Mouse (Mus musculus) lung, embryonic 14.5 days (tissue): ENCODE measurements around the gene Hoxa7. TPM values are rescaled to one million over a fixed set of nuclear protein-coding genes. Genes with fewer than 3 reads are reported as not detected.
A peak's percentile ranks its signal among the peaks of the same experiment; 100 is the strongest.

Source experiments
- ATAC-seq: fragments of 200-750 bp; cut with Nextera tagmentation; 2 replicates; pipeline ENCODE4 v1.8.0; 2017; ENCODE audit warnings: mild to moderate bottlenecking, moderate TSS enrichment, moderate library complexity; ENCODE audit not compliant: insufficient read depth
- DNase-seq: peaks from one replicate; pipeline ENCODE4 v3.0.0-alpha.2; 2015
- H3K27ac ChIP-seq: fragments of 300-500 bp; sonication (generic); 2 replicates; pipeline ENCODE4 v1.5.1; 2014; ENCODE audit warnings: low read depth, mild to moderate bottlenecking, moderate library complexity
- H3K27me3 ChIP-seq: fragments of 300-500 bp; sonication (generic); 2 replicates; pipeline ENCODE4 v1.6.1; 2014; ENCODE audit warnings: low read length, control low read depth; ENCODE audit not compliant: insufficient read depth
- H3K36me3 ChIP-seq: fragments of 300-500 bp; sonication (generic); 2 replicates; pipeline ENCODE4 v1.6.1; 2014; ENCODE audit warnings: control low read depth; ENCODE audit not compliant: insufficient read depth
- H3K4me1 ChIP-seq: fragments of 300-500 bp; sonication (generic); 2 replicates; pipeline ENCODE4 v1.6.1; 2014; ENCODE audit warnings: antibody characterized with exemption, control low read depth; ENCODE audit not compliant: insufficient read depth
- H3K4me2 ChIP-seq: fragments of 300-500 bp; sonication (generic); 2 replicates; pipeline ENCODE4 v1.6.1; 2014; ENCODE audit warnings: mild to moderate bottlenecking
- H3K4me3 ChIP-seq: fragments of 300-500 bp; sonication (generic); 2 replicates; pipeline ENCODE4 v1.5.1; 2014; ENCODE audit warnings: low read depth, low read length
- H3K9ac ChIP-seq: fragments of 300-500 bp; sonication (generic); 2 replicates; pipeline ENCODE4 v1.6.1; 2014
- H3K9me3 ChIP-seq: fragments of 300-500 bp; sonication (generic); 2 replicates; pipeline ENCODE4 v1.6.1; 2016; ENCODE audit warnings: low read depth, low read length, control low read depth
- CTCF ChIP-seq: IDR thresholded peaks from 2 replicates; pipeline ENCODE4 v1.5.1; 2016; ENCODE audit warnings: antibody characterized with exemption, low read depth
- WGBS: fragments of 180-500 bp; shearing (Covaris S2); extraction: QIAGEN DNeasy Blood & Tissue Kit; methylation state at CpG from one replicate; pipeline ENCODE4 v1.1.7; 2014; 5-methylcytosine and 5-hydroxymethylcytosine counted together
- polyA plus RNA-seq: library from polyadenylated mRNA; unstranded; fragments of >200 nt; fragmentation: Nextera tagmentation; extraction: Ambion mirVana; gene quantifications from 2 replicates; pipeline ENCODE4 v1.2.1, GENCODE M21; 2014

Gene Hoxa7
- polyA plus RNA-seq, 1 experiment from 2014 or later, result 5.8 TPM

DNA sequence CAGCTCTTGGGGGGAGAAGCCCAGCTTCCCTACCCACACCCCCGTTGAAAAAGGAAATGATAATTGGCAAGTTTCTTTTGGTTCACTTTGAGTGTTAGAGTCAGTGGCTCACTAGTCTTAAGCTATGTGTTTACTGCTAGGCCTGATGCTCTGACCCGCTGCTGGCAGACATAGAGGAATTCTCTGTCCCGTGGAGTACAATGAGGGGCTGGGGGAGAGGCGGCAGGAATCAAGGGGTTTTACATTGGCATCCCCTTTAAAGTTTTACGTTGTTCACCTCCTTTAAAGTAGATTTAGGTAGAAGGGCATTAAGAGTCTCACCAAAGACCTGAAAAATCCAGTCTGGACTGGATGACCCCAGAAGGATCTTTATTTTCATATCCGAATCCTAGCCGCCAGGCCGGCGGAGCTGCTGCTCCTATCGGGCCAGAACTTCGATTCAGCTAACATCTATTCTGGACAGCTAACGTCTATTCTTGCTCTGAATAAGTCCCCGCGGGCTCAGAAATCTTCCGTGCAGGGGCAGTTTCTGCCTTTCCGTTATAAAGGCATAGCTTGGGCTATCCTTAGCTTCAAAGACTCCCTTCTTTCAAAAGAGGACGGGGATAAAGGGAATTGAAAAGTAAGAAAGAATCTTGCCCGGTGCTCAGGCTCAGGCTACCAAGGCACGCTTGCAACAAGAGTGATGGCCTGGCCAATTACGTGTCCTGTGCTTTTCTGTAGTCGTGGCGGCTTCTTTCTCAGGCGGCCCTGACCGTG, 30.5 kb upstream of the Hoxa7 start:
- Histone ChIP-seq H3K9ac (no peak overlapping the region), H3K4me2 (no peak overlapping the region), H3K4me1 (no peaks in the 10 kb centered on the region), H3K36me3 (no peaks in the 10 kb centered on the region), H3K4me3 (0 out of 2 replicates have a peak overlapping the region, but pooled peaks have one; percentile 3), H3K27ac (no peak overlapping the region), H3K27me3 (peaks cover 96% of the 10 kb centered on the region), H3K9me3 (no peaks in the 10 kb centered on the region)
- WGBS, result 6% methylated on average over 24 of the region's 24 CpGs
- no peak for TF ChIP-seq CTCF
- no peak for ATAC-seq
- no peak for DNase-seq

DNA sequence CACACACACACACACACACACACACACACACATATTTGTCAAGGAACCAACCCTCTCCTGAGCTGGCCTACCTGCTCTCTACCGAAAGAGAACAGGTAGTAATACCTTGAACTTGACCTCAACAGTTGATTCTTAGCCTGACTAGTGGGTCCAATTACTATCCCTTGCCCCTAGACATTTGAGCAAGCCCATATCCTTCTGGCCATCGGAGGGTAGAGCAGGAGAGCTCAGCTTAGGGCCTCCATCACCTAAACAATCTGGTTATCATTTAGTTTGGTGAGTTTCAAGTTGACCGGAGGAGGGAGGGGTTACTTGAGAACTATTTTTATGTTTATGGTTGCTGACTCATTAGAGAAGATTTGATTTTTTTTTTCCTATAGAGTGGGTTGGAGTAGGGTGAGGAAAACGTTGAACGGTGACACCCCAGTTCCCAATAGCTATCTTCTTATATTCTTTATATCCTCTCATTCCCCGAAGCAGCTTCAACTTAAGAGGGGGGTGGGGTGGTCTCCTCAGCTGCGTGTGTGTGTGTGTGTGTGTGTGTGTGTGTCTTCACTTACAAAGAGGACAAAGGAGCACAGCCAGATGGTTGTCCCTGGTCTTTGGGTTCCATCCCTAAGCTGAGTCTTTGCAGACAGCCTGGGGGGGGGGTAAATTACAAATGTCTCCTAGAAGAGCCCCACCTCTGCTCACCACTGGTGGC, 29.7 kb upstream of the Hoxa7 start:
- no peaks in the 10 kb centered on the region for H3K36me3 ChIP-seq
- no peak overlapping the region for H3K27ac ChIP-seq
- no peaks in the 10 kb centered on the region for H3K4me1 ChIP-seq
- H3K4me2 ChIP-seq, result no peak overlapping the region
- H3K9ac ChIP-seq, result no peak overlapping the region
- peaks cover 97% of the 10 kb centered on the region for H3K27me3 ChIP-seq
- TF ChIP-seq CTCF, result no peak
- 9% methylated on average over 7 of the region's 7 CpGs for WGBS
- H3K9me3 ChIP-seq, result no peaks in the 10 kb centered on the region
- no peak for DNase-seq
- no peak for ATAC-seq
- H3K4me3 ChIP-seq, result no peak overlapping the region

DNA sequence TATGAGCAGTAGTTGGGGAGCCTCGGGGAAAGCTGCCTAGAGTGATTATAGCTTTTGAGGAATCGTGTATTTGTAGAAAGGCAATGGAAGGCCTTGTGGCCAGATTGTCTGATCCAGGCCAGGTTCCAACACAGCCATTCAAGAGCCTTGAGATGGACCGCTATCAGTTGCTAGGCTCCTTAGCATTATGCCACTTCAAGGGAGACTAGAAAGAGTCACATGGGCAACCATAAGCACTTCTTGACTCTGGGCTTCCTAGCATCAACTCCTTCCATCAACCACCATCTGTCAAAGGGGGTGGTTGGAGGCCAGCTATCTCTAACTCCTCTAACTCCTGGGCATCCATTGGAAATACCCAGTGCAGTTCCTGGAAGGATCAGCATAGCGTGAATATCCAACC, 28.2 kb upstream of the Hoxa7 start:
- H3K9ac ChIP-seq, result no peak overlapping the region
- no peak overlapping the region for H3K4me3 ChIP-seq
- no peak overlapping the region for H3K4me2 ChIP-seq
- DNase-seq (no peak), ATAC-seq (no peak)
- no peak for TF ChIP-seq CTCF
- no peak overlapping the region for H3K27ac ChIP-seq
- H3K4me1 ChIP-seq, result no peaks in the 10 kb centered on the region
- no peaks in the 10 kb centered on the region for H3K36me3 ChIP-seq
- no peaks in the 10 kb centered on the region for H3K9me3 ChIP-seq
- WGBS, result 4% methylated on average over 4 of the region's 4 CpGs
- H3K27me3 ChIP-seq, result peaks cover 99% of the 10 kb centered on the region

DNA sequence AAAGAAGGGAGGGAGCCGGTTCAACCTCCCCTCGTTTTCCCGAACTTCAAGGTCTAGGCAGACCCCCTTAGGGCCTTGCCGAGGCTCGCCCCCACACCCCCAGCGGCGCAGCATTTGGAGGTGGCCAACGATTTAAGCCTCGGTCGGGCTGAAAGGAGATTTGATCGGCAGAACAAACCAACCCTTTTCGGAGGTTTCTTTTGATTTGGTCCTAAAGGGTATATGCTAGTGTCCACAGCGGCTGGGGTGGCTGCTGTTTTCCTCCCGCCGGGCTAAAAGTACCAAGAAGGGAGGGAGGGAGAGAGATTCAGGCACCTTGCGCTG, 27.7 kb upstream of the Hoxa7 start:
- H3K9me3 ChIP-seq, result no peaks in the 10 kb centered on the region
- under 1% methylated on average over 16 of the region's 16 CpGs for WGBS
- H3K9ac ChIP-seq, result no peak overlapping the region
- no peak overlapping the region for H3K4me2 ChIP-seq
- H3K4me3 ChIP-seq, result no peak overlapping the region
- no peak overlapping the region for H3K27ac ChIP-seq
- ATAC-seq (no peak), DNase-seq (no peak)
- no peak for TF ChIP-seq CTCF
- H3K36me3 ChIP-seq, result no peaks in the 10 kb centered on the region
- no peaks in the 10 kb centered on the region for H3K4me1 ChIP-seq
- H3K27me3 ChIP-seq, result peaks cover 99% of the 10 kb centered on the region

DNA sequence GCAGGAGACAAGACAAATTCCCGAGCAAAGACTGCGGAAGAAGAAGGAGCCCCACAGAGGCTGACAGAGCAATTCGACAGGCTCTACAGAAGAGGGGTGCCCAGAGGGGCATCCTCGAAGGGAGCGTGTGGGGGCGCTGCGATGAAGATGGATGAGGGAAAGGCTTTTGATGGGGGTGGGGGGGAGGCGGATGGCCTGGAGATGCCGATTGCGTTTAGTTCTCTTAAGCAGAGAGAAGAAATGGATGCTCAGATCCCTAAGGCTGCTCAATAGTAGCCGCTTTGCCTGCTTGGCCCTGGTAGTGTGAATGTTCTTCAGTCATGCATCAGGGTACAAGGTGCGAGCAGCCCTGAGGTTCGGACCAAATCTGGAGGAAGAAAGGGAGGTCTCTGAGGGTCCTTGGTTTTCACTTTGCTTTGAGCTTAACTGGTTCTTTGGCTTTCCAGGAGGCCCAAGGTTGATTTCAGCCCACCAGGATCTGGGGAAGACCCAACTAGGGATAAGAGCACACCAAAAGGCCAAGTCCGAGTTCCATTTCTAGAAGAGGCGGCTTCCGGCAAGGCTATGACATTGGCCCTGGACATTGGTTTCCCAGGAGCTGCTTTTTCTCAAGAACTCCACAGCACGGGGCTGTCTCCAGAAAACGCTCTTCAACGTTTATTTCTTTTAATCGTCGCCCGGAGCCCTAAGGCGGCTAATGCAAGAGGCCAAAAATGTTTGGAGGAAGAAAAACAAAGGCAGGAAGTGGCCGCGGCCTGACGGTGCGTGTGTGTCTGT, 27.2 kb upstream of the Hoxa7 start:
- H3K4me1 ChIP-seq, result no peaks in the 10 kb centered on the region
- no peak overlapping the region for H3K4me2 ChIP-seq
- no peak overlapping the region for H3K27ac ChIP-seq
- H3K9me3 ChIP-seq, result no peaks in the 10 kb centered on the region
- DNase-seq (no peak), ATAC-seq (no peak)
- H3K4me3 ChIP-seq, result no peak overlapping the region
- H3K9ac ChIP-seq, result no peak overlapping the region
- TF ChIP-seq CTCF, result no peak
- no peaks in the 10 kb centered on the region for H3K36me3 ChIP-seq
- 2% methylated on average over 27 of the region's 27 CpGs for WGBS
- peaks cover 99% of the 10 kb centered on the region for H3K27me3 ChIP-seq

DNA sequence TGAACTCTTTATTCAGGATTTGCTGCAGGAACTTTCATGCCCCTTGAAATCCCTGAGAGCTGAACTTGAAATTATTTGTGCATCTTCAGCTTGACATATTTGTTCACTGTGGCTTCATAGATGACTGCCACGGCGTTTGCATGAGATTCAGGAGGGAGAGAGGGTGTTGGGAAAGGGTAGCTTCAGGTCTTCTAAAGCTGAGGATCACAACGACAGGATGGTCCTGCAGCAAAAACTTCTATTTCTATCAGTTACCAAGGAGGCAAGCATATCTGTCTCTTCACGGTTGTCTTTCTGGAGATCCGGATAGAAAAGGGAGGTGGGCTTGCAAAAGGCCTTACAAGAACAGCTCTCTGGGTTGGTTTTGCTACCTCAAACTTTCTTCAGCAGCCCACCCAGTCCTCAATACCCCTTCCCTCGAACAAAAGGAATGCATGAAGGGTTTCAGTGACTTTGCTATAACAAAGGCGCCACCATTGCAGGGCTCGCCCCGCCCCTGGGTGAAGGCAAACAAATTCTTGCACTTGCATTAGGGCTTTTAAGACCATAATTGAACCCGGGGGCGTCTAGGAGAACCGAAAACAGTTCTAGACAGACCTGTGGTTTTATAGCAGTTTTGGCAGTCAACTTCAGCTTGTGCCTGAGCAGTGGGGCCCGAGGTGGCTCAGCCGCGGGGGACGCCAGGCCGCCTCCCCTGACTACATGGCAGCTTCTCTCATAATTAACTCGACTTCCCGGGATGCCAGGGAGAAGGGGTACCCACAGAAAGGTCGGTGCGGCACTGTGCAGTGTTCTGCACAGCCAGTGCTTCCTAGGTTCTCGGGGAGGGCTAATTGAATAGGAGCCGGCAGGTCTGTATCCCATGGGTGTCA, 26.3 kb upstream of the Hoxa7 start:
- Histone ChIP-seq H3K4me1 (no peaks in the 10 kb centered on the region), H3K36me3 (no peaks in the 10 kb centered on the region), H3K9ac (no peak overlapping the region), H3K9me3 (no peaks in the 10 kb centered on the region), H3K27ac (no peak overlapping the region), H3K4me2 (no peak overlapping the region), H3K27me3 (peaks cover 99% of the 10 kb centered on the region), H3K4me3 (no peak overlapping the region)
- 2% methylated on average over 23 of the region's 23 CpGs for WGBS
- DNase-seq (no peak), ATAC-seq (no peak)
- no peak for TF ChIP-seq CTCF
